Mouse (Mus musculus) MEL (cell line): ENCODE measurements around the gene Cyp26c1. TPM values are rescaled to one million over a fixed set of nuclear protein-coding genes. Genes with fewer than 3 reads are reported as not detected.

Experiments
- DNase-seq: peaks from one replicate; pipeline ENCODE4 v3.0.0; 2011; ENCODE audit warnings: low read depth, low spot score
- H3K27ac ChIP-seq: 2 replicates; pipeline ENCODE4 v1.5.1; 2012; ENCODE audit warnings: low read depth, mild to moderate bottlenecking, control low read depth, low read length, moderate library complexity; ENCODE audit not compliant: control insufficient read depth
- H3K27me3 ChIP-seq, 2 experiments: fragments of 150-350 bp in 1 of 2; sonication (generic) in 1 of 2; 2 replicates each; pipeline ENCODE4 v1.6.1; 2012; ENCODE audit warnings: low read length in 2 of 2, mild to moderate bottlenecking in 2 of 2, improper control_type of control experiment in 1 of 2, moderate library complexity in 1 of 2; ENCODE audit not compliant: insufficient read depth in 2 of 2, control insufficient read depth in 1 of 2
- H3K36me3 ChIP-seq, 2 experiments: 2 replicates each; pipeline ENCODE4 v1.6.1; 2012 to 2014; ENCODE audit warnings: low read length in 2 of 2, improper control_type of control experiment in 1 of 2, inconsistent platforms in 1 of 2, mild to moderate bottlenecking in 1 of 2; ENCODE audit not compliant: insufficient read depth in 2 of 2, control insufficient read depth in 1 of 2
- H3K4me1 ChIP-seq, 2 experiments: fragments of 150-350 bp in 1 of 2; sonication (generic) in 1 of 2; 2 replicates each; pipeline ENCODE4 v1.6.1; 2012; ENCODE audit warnings: low read length in 2 of 2, improper control_type of control experiment in 1 of 2, mild to moderate bottlenecking in 1 of 2; ENCODE audit not compliant: insufficient read depth in 2 of 2, control insufficient read depth in 1 of 2
- H3K4me3 ChIP-seq, 2 experiments: fragments of 150-350 bp in 1 of 2; sonication (generic) in 1 of 2; 2 replicates each; pipeline ENCODE4 v1.5.1; 2012; ENCODE audit warnings: low read depth in 2 of 2, low read length in 2 of 2, mild to moderate bottlenecking in 2 of 2, moderate library complexity in 2 of 2, control low read depth in 1 of 2, improper control_type of control experiment in 1 of 2; ENCODE audit not compliant: control insufficient read depth in 1 of 2, insufficient read depth in 1 of 2
- H3K79me2 ChIP-seq: 2 replicates; pipeline ENCODE4 v1.6.1; 2012; ENCODE audit warnings: mild to moderate bottlenecking, low read length, moderate library complexity; ENCODE audit not compliant: control insufficient read depth, poor library complexity, insufficient read depth
- H3K9ac ChIP-seq: 2 replicates; pipeline ENCODE4 v1.6.1; 2012; ENCODE audit warnings: low read depth, mild to moderate bottlenecking, control low read depth, low read length, moderate library complexity; ENCODE audit not compliant: control insufficient read depth, poor library complexity, severe bottlenecking
- H3K9me3 ChIP-seq: fragments of 150-350 bp; sonication (generic); replicated peaks from 2 replicates; pipeline ENCODE4 v1.6.1; 2012; ENCODE audit warnings: mild to moderate bottlenecking, low read length, improper control_type of control experiment, moderate library complexity; ENCODE audit not compliant: insufficient read depth
- CHD2 ChIP-seq: IDR thresholded peaks from 2 replicates; pipeline ENCODE4 v1.6.1; 2011; ENCODE audit warnings: low read length, improper control_type of control experiment
- CTCF ChIP-seq, 3 experiments: IDR thresholded peaks in 2 of 3; conservative IDR thresholded peaks in 1 of 3; 2 replicates each; pipeline ENCODE4 v1.5.1; 2011 to 2012; ENCODE audit warnings: low read length in 3 of 3, low read depth in 2 of 3, mild to moderate bottlenecking in 2 of 3, improper control_type of control experiment in 1 of 3, inconsistent platforms in 1 of 3, mixed read lengths in 1 of 3, moderate library complexity in 1 of 3; ENCODE audit not compliant: control insufficient read depth in 1 of 3, insufficient read depth in 1 of 3, poor library complexity in 1 of 3, severe bottlenecking in 1 of 3
- E2F4 ChIP-seq: IDR thresholded peaks from 2 replicates; pipeline ENCODE4 v1.6.1; 2011; ENCODE audit warnings: low read depth, low read length, improper control_type of control experiment, borderline replicate concordance
- ELF1 ChIP-seq: IDR thresholded peaks from 2 replicates; pipeline ENCODE4 v1.6.1; 2014; ENCODE audit warnings: low read depth, mild to moderate bottlenecking, inconsistent platforms, low read length, improper control_type of control experiment, moderate library complexity
- EP300 ChIP-seq, 2 experiments: IDR thresholded peaks; 2 replicates each; pipeline ENCODE4 v1.6.1; 2011; ENCODE audit warnings: improper control_type of control experiment in 2 of 2, low read length in 2 of 2, low read depth in 1 of 2, mild to moderate bottlenecking in 1 of 2
- GATA1 ChIP-seq: IDR thresholded peaks from 2 replicates; pipeline ENCODE4 v1.6.1; 2011; ENCODE audit warnings: low read depth, low read length, improper control_type of control experiment
- HCFC1 ChIP-seq: IDR thresholded peaks from 2 replicates; pipeline ENCODE4 v1.6.1; 2012; ENCODE audit warnings: low read depth, mild to moderate bottlenecking, inconsistent platforms, low read length, improper control_type of control experiment, moderate library complexity
- JUND ChIP-seq: IDR thresholded peaks from 2 replicates; pipeline ENCODE4 v1.6.1; 2011; ENCODE audit warnings: low read depth, mild to moderate bottlenecking, improper control_type of control experiment, low read length
- KAT2A ChIP-seq: conservative IDR thresholded peaks from 2 replicates; pipeline ENCODE4 v1.6.1; 2012; ENCODE audit warnings: low read depth, low read length, improper control_type of control experiment, inconsistent platforms
- MYC ChIP-seq: IDR thresholded peaks from 2 replicates; pipeline ENCODE4 v1.6.1; 2011; ENCODE audit warnings: low read depth, mild to moderate bottlenecking, low read length, improper control_type of control experiment, moderate library complexity
- POLR2AphosphoS2 ChIP-seq: IDR thresholded peaks from 2 replicates; pipeline ENCODE4 v1.6.1; 2011; ENCODE audit warnings: low read length, improper control_type of control experiment
- RAD21 ChIP-seq: IDR thresholded peaks from 2 replicates; pipeline ENCODE4 v1.6.1; 2011; ENCODE audit warnings: mild to moderate bottlenecking, low read depth, low read length, improper control_type of control experiment
- SIN3A ChIP-seq: IDR thresholded peaks from 2 replicates; pipeline ENCODE4 v1.6.1; 2012; ENCODE audit warnings: low read length, improper control_type of control experiment, inconsistent platforms
- SMC3 ChIP-seq: IDR thresholded peaks from 2 replicates; pipeline ENCODE4 v1.6.1; 2011; ENCODE audit warnings: low read depth, low read length, improper control_type of control experiment
- TCF12 ChIP-seq: IDR thresholded peaks from 2 replicates; pipeline ENCODE4 v1.6.1; 2014; ENCODE audit warnings: low read depth, mild to moderate bottlenecking, inconsistent platforms, low read length, improper control_type of control experiment, moderate library complexity
- UBTF ChIP-seq: IDR thresholded peaks from 2 replicates; pipeline ENCODE4 v1.6.1; 2012; ENCODE audit warnings: low read depth, mild to moderate bottlenecking, inconsistent platforms, low read length, improper control_type of control experiment, moderate library complexity, borderline replicate concordance; ENCODE audit not compliant: insufficient read depth
- USF1 ChIP-seq: IDR thresholded peaks from 2 replicates; pipeline ENCODE4 v1.6.1; 2014; ENCODE audit warnings: low read depth, mild to moderate bottlenecking, inconsistent platforms, low read length, improper control_type of control experiment, moderate library complexity
- ZC3H11A ChIP-seq: IDR thresholded peaks from 2 replicates; pipeline ENCODE4 v1.6.1; 2012; ENCODE audit warnings: low read depth, mild to moderate bottlenecking, inconsistent platforms, low read length, improper control_type of control experiment
- ZMIZ1 ChIP-seq: IDR thresholded peaks from 2 replicates; pipeline ENCODE4 v1.6.1; 2012; ENCODE audit warnings: low read depth, mild to moderate bottlenecking, inconsistent platforms, low read length, improper control_type of control experiment, moderate library complexity
- ZNF384 ChIP-seq: IDR thresholded peaks from 2 replicates; pipeline ENCODE4 v1.6.1; 2012; ENCODE audit warnings: low read depth, mild to moderate bottlenecking, inconsistent platforms, low read length, improper control_type of control experiment
- polyA plus RNA-seq, 2 experiments: library from polyadenylated mRNA; stranded (reverse) in 1 of 2; unstranded in 1 of 2; fragments of >175 nt in 1 of 2; fragments of >200 nt in 1 of 2; gene quantifications; 2 replicates each; pipeline versions ENCODE4 v1.2.1 to v1.2.4; 2012; ENCODE audit warnings: low replicate concordance in 2 of 2, low read depth in 1 of 2; ENCODE audit not compliant: insufficient read length in 2 of 2, insufficient read depth in 1 of 2, missing spikeins in 1 of 2
- total RNA-seq: library from RNA; depleted of rRNA; stranded (reverse); fragments of 300-350 nt; gene quantifications from 2 replicates; pipeline ENCODE4 v1.2.3, GENCODE M21; 2012

The Cyp26c1 gene
- total and polyA plus RNA-seq, 3 experiments = 0.08 TPM; not detected in 2

DNA sequence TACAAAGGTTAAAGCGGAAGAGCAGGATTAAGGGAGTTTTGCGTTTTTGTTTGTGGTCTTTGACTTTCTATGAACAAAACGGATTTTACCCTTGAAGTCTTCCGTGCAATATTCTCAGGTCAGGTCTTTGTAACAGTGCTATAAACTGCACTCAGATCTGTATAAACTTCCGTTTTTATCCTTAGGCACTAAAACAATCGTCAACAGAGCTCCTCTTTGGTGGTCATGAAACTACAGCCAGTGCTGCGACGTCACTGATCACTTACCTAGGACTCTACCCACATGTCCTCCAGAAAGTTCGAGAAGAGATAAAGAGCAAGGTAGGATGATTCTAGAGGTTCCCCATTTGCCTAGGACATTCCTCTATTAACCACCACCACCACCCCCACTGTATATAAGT is 14.3 kb downstream of the Cyp26c1 start:
- Histone ChIP-seq H3K27ac (no peak overlapping the region), H3K9ac (no peak overlapping the region), H3K27me3 (no peaks in the 10 kb centered on the region), H3K79me2 (no peaks in the 10 kb centered on the region), H3K36me3 (peaks cover 0 to 2% of the 10 kb centered on the region in 2 experiments; a peak in 1 of 4 replicates), H3K9me3 (no peaks in the 10 kb centered on the region), H3K4me1 (0 out of 4 replicates have a peak, but pooled peaks cover 0 to 2% of the 10 kb centered on the region in 2 experiments), H3K4me3 (no peak overlapping the region)
- no peak for DNase-seq
- no peak for TF ChIP-seq CHD2
- no peak for TF ChIP-seq MYC
- no peak for TF ChIP-seq UBTF
- no peak for TF ChIP-seq KAT2A
- TF ChIP-seq ZMIZ1 = no peak
- TF ChIP-seq SIN3A = no peak
- TF ChIP-seq JUND = no peak
- no peak for TF ChIP-seq ELF1

DNA sequence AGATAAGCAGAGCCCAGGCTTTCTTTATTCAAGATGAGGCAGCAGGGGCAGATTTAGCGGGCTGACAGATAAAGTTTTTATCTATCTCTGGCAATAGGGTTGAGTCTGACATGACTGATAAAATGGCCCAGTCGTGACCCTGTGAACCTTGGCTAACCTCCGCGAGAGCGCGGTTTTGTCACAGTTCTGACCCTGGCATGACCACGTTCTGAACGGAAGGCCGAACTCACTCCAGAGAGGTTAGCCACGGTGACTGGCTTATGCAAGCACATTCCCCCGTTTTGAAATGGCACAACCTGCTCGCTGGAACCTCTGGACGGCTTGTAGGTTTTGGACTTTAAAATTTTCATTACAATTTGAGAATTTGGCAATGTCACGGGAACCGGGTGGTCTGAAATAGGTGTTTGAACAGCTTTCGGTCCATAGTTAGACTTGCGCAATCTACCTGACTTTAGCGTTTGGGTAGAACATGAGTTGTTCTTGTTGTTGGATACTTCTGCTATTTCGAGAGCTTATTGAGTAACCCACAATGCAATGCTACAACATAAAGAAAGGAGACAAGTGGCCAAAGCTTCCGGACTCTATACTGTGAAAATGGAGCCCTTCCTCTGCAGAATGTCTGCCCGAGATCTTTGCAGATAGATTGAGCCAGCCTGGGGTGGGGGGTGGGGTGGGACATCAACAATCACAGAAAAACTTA is 17.1 kb downstream of the Cyp26c1 start:
- Histone ChIP-seq H3K9ac (no peak overlapping the region), H3K4me3 (no peak overlapping the region), H3K9me3 (no peaks in the 10 kb centered on the region), H3K36me3 (peaks cover 0 to 2% of the 10 kb centered on the region in 2 experiments; a peak in 1 of 4 replicates), H3K4me1 (0 out of 4 replicates have a peak, but pooled peaks cover 0 to 2% of the 10 kb centered on the region in 2 experiments), H3K27me3 (peaks cover 0 to 3% of the 10 kb centered on the region in 2 experiments; a peak in 2 of 4 replicates), H3K79me2 (no peaks in the 10 kb centered on the region), H3K27ac (no peak overlapping the region)
- DNase-seq = no peak
- TF ChIP-seq EP300 (IDR thresholded peaks at IDR 0.05; ENCODE audit: low read depth in 1 of 2, low read length in 2 of 2) (peak; percentile 8 to 32; a peak in 1 of 4 replicates), GATA1 (peak; percentile 30; the same call in 1 of the 2 replicates), POLR2AphosphoS2 (no peak), TCF12 (peak; percentile 37; the same call in 1 of the 2 replicates)

DNA sequence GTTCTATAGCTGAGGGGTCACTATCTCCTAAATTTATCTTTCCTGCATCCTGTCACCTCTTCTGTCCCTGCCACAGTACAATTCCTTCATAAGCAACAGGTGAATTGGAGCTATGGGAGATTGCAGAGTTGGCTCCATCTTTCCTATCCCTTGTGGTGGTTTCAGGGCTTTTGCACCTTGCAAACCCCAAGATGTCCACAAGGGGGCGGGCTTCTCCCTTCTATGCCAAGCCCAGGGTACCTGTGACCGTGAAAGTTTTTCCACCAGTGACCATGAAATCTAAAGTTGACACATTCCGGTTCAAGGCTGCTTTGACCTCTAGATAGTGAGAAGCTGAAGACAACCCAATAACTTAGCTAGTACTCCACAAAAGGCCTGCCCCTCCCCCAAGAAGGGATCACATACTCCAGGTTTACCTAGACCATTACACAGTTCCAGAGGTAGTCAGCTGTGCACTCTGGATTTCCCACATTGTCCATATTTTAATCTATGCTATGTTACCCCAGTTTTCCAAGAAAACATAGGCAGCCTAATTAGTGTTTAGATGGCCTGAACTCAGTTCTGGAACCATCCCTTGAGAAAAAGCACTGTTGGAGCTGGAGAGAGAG is 18.6 kb downstream of the Cyp26c1 start:
- peaks cover 0 to 3% of the 10 kb centered on the region in 2 experiments; a peak in 2 of 4 replicates for H3K27me3 ChIP-seq
- DNase-seq = peak; percentile 61
- H3K27ac ChIP-seq = no peak overlapping the region
- no peak overlapping the region for H3K9ac ChIP-seq
- no peaks in the 10 kb centered on the region for H3K9me3 ChIP-seq
- H3K4me1 ChIP-seq = 0 out of 4 replicates have a peak, but pooled peaks cover 0 to 2% of the 10 kb centered on the region in 2 experiments
- peaks cover 0 to 2% of the 10 kb centered on the region in 2 experiments; a peak in 1 of 4 replicates for H3K36me3 ChIP-seq
- H3K79me2 ChIP-seq = no peaks in the 10 kb centered on the region
- no peak for TF ChIP-seq HCFC1
- TF ChIP-seq SIN3A = no peak
- no peak for TF ChIP-seq USF1
- TF ChIP-seq RAD21 = peak; percentile 88
- peak; percentile 71 for TF ChIP-seq ZC3H11A
- peak; percentile 86 to 93 (median 93) for TF ChIP-seq CTCF (IDR thresholded peaks at IDR 0.05 in 2 of 3, conservative IDR thresholded peaks at IDR 0.05 in 1 of 3; ENCODE audit: control insufficient read depth in 1 of 3, insufficient read depth in 1 of 3, low read depth in 2 of 3, low read length in 3 of 3, poor library complexity in 1 of 3, severe bottlenecking in 1 of 3)
- no peak for TF ChIP-seq ZNF384
- peak; percentile 92 for TF ChIP-seq SMC3
- no peak for TF ChIP-seq E2F4
- no peak overlapping the region for H3K4me3 ChIP-seq
